Mouse (Mus musculus) CD4-positive, CD25-positive, alpha-beta regulatory T cell, adult 2 months (primary cell): ENCODE measurements around the gene Slc26a1.
A peak's percentile ranks its signal among the peaks of the same experiment; 100 is the strongest.
"Not testable (repeated sequence)": the region's sequence is repeated elsewhere in the genome, so short reads cannot be mapped to it uniquely, and the experiment has no call there.

Experiments
- DNase-seq: peaks from one replicate; pipeline ENCODE4 v3.0.0-alpha.2; 2012; ENCODE audit warnings: low read depth, low spot score

The Slc26a1 gene

DNA sequence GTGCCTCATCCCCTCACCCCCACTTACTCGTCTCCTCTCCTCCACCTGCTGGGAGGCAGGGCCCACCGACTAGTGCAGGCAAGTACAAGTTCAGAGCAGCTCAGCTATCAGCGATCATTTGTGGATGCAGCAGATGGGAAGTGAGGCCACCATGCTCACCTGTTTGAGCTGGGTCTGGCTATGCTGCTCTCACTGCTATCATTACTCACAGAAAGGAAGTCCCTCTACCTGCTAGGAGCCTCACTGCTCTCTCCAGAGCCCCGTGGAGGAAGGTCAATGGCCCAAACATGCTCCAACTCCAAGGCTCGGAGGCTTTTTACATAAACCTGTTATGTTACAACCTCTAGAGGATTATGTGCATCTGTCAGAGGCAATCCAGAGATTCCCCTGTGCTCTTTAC lies 18.0 kb downstream of the Slc26a1 start:
- DNase-seq: no peak

DNA sequence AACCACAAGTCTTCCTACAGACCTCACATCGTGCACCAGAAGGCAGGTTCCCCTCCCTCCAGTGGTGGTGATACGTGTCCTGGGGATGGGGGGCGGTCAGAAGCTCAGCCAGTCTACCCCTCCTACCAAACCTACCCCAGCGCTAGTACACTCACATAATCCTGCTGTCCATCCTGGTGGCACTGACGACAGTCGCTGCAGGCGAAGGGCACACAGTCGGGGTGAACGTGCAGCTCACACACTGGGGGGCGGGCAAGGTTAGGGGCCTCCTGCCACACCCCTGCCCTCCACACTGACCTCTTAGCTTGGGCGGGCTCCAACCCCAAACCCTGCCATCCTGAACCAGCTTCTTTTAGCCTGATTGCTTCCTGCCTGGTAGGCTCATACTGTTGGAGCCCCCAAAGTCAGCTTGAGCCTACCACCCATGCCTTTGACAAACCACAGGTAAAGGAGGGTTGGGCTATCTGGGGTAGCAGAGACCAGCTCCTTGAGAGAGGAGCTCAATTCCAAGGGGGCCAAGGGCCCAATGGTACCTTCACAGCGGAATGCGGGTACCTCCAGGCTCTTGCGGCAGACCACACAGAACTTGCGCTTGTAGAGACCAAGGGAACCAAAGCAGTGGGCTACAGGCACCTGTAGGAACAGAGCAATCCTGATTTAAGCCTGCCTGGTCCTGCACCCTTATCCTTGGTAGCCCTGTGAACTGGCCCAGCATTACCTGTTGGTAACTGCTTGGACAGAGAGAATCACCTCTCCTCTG lies 19.3 kb downstream of the Slc26a1 start:
- DNase-seq: no peak

DNA sequence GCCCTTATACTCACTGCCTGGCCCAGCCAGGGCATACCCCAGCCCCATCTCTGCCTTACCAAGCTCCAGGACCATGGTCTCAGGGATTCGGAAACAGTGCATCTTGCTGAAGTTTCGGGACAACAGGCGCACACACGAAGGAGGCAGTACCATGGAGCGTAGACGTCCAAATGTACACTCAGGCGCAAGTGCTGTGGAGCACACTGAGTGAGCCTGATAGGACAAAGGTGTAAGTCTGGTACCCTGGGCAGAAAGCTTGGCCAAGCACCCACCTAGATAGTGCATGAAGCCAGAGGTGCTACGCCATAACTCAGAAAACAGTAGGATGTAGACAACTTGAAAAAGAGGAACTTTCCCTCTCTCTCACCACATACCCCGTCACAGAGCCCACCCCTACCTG lies 20.0 kb downstream of the Slc26a1 start:
- no peak for DNase-seq

DNA sequence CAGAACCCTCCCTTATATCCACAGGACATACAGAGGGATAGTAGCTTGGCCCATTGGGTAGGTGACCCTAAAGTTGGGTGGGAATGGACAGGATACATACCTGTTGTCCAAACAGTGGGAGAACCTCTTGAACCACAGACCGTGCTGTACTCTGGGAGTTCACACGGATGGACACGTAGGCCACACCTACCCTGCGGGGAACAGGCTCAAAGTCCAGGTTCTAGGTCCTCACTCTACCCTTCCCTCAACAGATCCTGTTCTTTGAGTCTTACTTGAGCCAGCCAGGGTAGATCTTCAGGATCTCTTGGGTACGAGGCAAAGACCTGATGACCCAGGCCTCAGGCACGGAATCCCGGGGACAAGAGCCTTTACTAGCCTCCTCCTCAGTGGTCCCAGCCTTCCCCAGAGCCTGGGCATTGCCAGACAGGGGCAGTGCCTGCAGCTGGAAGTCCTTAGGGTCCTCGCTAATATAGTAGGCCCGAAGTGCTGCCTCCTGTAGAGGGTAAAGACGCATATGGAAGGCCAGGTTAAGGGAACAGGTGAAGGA lies 20.9 kb downstream of the Slc26a1 start:
- DNase-seq: no peak

DNA sequence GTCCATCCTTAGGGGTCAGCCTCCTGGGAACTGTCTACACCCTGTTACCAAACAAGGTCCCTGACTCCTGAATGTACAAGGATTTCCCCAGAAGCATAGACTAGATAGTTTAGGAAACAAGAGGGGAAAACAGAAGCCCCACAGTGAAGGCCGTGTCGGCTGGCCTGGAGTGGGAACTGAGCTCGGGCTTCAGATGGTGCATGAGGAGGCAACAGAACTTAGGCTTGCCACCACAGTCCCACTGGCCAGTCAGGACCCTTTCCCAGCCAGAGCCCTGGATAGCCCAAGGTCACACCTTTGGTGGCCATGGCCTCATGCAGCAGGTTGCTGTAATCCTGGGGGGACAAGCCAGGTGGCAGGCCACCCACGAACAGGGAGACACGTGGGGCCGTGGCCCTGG lies 22.0 kb downstream of the Slc26a1 start:
- DNase-seq: no peak

DNA sequence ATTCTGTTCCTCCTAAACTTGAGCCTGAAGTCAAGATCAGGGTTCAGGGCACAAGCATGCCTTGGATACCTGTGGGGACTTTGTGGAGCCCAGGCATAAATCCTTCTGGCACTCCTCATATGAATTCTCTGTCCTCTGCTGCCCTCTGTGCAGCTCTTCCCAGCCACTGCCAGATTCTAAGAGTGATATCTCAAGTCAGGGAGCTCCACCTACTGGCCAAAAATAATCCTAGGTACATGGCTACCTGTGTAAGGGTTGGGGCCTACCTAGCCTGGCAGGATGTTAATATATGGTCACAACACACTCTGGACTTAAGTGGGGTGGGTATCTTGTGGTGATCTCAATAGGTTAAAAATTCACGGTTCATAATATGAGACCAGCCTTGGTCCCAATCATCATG lies 23.5 kb downstream of the Slc26a1 start:
- peak; percentile 84 for DNase-seq

DNA sequence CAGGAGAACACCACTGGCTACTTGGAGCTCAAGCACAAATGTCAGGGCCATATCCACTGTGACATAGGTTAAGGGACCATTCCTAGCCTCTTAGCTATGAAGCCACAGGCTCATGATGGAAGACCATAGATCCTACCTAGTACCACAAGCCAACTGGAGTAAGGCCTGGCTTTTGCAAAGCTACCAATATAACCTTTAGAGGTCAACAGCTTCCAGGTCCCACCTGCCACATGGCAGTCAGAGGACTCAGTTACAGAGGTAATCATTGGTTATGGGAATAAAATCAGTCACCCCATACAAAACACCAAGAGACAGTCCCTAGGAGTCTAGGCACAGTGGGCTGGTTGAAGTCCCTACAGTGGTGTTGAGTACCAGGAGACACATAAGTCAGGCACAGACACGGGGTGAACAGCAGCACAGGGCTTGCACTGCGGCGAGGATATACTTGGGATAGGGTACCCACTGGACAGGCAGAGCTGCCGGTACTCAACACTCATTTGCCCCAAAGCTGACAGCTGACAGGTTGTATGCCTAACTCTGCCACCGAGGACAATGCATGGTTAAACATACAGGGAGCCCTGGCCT lies 24.1 kb downstream of the Slc26a1 start:
- no peak for DNase-seq

DNA sequence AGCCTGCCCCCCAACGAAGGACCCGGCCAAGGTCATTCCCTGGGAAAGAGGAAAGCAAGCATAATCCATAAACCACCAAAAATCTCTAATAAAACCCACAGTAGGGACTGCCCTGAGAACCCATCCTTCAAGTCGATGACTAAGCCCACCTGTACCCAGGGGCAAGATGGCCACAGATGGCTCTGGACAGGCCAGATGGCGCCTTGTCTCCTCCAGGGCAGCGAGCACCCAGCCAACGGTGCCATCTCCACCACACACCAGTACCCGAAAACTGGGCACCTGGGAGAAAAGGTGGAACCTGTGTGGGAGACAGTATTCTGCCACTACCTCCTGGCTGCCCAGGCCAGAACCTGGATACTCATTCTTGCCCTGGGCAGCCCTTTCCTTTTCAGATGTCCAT lies 25.0 kb downstream of the Slc26a1 start:
- no peak for DNase-seq

DNA sequence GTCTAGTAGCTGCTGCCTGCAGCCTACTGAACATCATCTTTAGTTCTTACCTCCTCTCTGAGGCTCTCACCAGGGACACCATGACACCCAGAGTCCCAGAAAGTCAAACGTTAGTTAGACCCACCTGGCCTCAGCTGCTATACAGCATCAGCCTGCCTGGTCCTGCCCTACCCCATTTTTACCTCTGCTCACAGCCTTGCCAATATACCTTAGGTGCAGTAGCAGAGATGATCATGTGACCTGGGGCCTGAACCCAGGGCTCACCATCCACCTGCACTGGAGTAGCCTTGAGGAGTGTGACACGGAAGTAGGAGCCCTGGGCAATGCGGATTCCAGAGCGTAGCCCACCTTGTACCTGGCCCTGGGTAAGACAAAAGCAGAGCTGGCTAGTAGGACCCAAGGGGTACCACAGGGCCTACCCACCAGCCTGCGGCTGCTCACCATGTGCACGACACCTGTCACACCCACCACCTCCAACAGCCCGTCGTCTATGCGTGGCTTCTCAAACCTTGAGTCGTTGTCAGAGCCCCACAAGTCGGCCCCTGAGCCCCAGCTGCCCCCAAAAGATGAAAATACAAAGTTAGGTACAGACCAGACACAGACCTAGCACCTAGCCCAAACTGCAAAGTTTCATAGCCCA lies 26.3 kb downstream of the Slc26a1 start:
- DNase-seq: no peak

DNA sequence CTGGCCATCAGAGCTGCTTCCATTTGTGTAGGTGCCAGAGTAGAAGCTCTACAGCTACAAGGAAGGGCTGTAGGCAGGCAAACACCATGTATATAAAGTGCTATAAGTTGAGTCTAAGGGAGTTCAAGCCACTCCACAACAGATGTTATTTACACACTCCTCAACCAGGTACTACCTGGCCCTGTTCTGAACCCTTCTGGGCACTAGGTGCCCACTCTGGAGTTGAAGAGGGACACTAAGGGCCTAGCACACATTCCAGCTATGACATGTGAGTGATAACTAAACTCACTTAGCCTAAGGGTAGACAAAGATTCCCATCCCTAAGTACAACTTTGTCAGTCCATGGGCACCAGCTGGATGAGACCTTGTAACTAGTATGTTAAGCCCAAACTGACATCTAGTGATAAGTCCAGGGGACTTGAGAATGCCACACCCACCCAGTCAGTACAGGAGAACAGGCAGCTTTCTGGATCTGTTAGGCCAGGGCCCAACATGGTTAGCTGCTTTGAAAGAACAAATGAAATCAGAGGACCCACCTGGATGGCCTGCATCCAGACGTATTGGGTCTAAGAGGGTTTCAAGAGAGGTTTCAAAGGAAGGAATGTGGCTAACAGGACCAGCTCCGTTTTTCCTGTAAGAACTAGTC lies 27.4 kb downstream of the Slc26a1 start:
- DNase-seq: no peak

DNA sequence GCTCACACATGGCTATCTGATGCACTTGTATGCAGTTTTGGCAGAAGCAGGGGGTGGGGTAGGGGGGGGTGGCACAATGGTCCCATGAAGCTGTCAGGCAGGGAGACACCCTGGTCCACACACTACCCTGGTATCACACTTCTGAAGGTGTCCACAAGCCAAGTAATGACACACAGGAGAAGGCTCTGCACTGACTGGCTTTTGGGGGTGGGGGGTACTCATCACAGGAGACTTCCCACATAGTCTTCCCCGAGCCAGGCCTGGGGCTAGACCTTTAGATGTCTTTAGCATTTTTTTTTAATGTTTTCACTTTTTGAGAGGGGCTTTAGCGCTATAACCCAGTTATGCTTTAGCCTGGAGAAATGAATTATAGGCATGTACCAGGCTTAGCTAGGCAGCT lies 28.1 kb downstream of the Slc26a1 start:
- DNase-seq: no peak

DNA sequence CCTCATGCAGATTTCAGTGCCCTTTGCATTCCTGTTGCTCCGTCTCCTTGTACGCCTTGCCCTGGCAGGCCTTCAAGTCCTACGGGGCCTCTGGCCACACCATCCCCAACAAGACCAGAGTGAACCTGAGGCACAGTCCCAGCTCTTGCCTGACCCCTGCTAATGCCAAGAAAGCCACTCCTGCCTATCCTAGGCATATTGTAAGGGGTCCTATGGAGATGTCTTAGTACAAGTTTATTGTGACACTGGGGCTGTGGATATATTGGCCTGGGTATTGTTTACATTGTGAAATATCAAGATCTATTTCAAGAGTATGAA lies 29.1 kb downstream of the Slc26a1 start:
- DNase-seq: no peak

DNA sequence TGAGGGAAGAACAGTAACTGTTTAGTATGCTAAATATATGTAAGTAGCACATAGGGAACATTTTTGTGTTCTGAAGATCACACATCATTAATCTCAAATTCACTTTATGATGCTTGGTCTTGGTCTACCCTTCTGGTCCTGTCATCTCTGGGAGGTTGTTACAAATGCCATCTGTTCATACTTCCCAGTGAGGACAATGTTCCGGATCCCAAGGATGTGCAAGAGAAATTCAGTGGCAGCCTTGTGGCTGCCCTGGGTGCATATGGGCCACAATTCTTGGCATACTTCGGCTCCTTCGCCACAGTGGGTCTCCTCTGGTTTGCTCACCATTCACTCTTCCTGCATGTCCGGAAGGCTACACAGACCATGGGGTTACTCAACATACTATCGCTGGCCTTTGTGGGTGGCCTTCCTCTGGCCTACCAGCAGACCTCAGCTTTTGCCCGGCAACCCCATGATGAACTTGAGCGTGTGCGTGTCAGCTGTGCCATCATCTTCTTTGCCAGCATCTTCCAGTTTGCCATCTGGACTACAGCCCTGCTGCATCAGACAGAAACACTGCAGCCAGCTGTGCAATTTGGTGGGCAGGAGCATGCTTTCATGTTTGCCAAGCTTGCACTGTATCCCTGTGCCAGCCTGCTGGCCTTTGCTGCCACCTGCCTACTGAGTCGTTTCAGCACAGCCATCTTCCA lies 29.6 kb downstream of the Slc26a1 start:
- no peak for DNase-seq

DNA sequence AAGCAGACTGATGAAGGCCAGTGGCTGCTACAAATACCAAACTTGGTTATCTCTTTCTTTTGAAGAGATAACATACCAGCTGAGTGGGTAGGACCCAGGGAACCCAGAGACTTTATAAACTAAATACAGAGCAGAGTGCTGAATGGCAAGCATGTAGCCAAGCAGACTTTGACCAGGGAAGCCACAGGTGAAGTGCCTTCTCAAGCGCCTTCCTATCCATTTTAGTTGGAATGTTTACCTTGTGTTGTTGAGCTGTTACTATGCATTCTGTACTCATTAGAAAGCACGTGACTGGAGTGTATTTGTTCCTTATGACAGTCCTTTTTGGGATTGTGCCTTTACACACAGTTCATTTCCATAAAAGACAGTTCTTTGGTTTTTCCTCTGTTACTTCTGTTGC lies 31.7 kb downstream of the Slc26a1 start:
- no peak for DNase-seq

DNA sequence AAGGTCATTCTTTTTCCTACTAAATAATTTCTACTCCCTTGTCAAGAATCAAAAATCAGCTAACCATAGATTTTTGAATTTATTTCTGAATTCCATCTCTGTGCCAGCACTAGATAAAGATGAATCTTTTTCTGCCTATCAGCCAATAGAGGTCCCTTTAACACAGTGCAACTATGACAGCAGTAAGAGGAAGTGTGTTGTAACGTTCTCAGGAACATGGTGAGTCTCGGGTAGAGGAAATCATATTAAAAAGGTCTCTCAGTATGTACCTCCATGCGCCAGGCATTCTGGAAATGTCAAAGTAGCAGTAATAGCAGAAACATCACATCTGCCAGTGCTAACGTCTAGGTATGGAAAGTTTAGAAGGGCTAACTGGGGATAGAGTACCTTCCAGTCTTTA lies 39.2 kb downstream of the Slc26a1 start:
- no peak for DNase-seq

DNA sequence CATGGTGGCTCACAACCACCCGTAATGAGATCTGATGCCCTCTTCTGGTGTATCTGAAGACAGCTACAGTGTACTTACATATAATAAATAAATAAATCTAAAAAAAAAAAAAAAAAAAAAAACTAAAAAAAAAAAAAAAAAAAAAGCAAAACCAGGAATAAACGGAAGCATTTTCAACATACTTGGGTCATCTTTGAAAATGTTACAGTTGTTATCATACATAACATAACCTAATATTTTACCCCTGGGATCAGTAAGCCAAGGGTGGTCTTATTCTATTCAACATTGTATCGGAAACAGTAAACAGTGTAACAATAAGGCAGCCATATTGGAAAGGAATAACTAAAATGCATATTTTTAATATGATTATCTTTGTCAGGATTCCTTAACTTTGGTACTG lies 41.3 kb downstream of the Slc26a1 start:
- DNase-seq: not testable (repeated sequence)

DNA sequence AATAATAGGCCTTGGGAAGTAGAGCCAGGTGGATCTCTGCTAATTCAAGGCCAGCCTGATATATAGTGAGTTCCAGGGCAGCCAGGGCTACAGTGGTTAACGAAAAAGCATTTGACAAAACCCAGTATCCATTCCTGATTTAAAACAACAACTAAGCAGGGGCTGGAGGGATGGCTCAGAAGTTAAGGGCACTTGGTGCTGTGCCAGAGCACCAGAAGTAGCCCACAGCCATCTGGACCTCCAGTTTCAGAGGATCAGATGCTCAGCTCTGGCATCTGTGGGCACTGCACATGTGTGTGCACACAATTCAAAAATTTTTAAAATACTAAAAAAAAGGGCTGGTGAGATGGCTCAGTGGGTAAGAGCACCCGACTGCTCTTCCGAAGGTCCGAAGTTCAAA lies 41.7 kb downstream of the Slc26a1 start:
- no peak for DNase-seq

DNA sequence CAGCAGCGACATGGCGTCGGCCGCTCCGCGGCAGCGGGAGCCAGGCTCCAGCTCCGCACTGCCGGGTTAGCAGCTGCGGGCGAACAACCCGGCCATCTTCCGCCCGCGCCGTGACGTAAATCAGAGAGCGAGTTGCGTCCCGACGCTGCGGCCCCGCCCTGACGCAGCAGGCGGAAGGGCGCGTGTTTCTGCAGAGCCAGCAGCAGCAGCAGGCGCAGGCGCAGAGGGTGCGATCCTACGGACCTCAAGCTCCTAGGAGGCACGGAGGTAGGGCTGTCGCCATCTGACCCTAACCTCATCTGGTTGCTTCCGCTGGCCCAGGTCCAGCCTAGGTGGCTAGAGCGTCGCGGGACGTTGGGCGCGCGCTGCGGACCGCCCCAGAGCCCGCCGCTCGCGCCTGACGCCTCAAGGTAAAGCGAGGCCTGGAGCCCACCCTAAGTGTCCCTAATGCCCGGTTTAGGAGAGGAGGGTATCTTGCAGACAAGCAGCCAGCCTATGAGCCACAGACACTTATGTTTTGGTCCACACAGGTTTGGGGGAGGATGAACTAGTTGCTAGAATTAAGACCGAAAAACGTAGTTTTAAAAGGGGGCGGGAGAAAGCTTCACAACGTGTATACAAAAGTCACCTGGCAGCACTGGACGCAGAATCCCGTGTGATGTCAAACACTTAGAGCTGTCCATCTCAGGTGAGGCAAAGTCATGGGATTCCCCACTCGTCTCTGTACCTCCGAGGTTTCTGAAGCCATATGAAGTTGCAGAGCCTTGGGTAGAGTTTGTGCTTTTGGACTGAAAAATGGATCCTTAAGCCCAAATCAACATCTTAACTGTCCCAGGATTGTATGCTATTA lies 45.5 kb downstream of the Slc26a1 start, which contains the start of the genes Gak and Tmem175:
Gene Gak, minus strand, starts transcription at position 122 of the 850 bp plus-strand sequence.
Gene Tmem175, plus strand, starts transcription at position 137 of the 850 bp plus-strand sequence.
- DNase-seq: peak; percentile 98

DNA sequence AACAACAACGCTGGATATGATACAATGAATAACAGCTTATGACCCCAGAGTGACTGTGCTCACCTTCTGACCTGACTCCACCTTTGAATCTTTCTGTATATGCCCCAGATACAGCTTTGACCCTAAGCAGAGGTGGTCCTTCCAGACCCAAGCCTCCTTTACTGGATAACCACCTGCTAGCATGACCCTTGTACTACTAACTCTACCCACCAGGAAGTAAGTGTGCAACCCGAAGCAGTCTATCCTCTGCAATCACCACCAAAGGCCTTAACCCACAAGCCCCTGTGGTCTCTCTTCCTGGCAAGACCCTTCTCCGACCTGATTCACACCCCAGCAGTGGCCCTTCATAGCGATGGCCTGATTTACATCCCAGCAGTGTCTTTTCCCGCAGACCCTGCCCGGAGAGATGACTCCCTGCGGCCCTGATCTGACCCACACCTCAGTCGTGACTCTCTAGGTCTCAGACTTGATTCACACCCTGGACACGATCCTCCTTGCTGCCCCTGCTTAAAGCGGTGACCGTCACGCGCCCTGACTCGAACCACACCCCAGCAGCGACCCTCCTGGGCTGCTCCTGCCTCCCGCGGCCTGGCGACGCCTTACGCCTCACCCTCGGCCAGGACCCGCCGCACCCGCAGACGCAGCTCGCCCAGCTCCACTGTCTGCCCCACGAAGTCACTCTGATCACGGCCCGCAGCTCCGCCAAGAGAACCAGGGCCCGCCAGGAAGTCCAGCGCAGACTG lies 46.3 kb downstream of the Slc26a1 start:
- DNase-seq: peak; percentile 52

DNA sequence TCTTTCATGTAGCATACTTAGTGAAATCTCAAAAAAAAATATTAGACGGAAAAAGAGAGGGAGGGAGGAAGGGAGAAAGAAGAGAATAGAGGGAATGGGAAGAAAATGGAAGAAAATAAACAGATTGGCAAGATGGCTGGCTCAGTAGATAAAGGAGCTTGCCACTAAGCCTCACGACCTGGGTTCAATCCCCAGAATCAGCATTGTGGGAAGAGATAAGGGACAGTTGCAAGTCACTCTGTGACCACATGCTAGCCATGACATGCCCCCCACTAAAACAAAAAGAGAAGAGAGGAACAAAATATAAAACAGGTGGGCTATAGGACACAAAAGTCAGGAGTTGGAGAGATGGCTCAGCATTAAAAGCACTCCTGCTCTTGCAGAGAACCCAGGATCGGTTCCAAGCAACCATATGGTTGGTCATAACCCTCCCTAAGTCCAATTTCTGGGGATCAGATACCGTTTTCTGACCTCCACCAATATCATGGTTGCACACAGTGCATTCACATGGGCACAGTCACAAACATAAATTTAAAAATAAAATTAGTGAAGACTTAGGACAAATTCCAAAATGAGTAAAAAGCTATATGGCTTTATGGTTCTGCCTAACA lies 49.2 kb downstream of the Slc26a1 start:
- DNase-seq: no peak
